Mouse (Mus musculus) testis, adult 2 months (tissue): ENCODE data around the gene Tgfb1. TPM values are rescaled to one million over a fixed set of nuclear protein-coding genes. Genes with fewer than 3 reads are reported as not detected.

Experiments
- H3K27ac ChIP-seq: fragments of 200-500 bp; 2 replicates; pipeline ENCODE4 v1.5.1; 2012; ENCODE audit warnings: low read depth, low read length; ENCODE audit not compliant: control insufficient read depth, insufficient read depth
- H3K27me3 ChIP-seq: fragments of 200-500 bp; 2 replicates; pipeline ENCODE4 v1.6.1; 2012; ENCODE audit warnings: mild to moderate bottlenecking, low read length, moderate library complexity; ENCODE audit not compliant: control insufficient read depth, insufficient read depth
- H3K36me3 ChIP-seq: fragments of 200-500 bp; 2 replicates; pipeline ENCODE4 v1.6.1; 2012; ENCODE audit warnings: mild to moderate bottlenecking, low read length; ENCODE audit not compliant: control insufficient read depth, insufficient read depth
- H3K4me1 ChIP-seq: fragments of 200-500 bp; 2 replicates; pipeline ENCODE4 v1.6.1; 2012; ENCODE audit warnings: low read length; ENCODE audit not compliant: control insufficient read depth, insufficient read depth
- H3K4me3 ChIP-seq: fragments of 200-500 bp; 2 replicates; pipeline ENCODE4 v1.5.1; 2012; ENCODE audit warnings: low read depth, mild to moderate bottlenecking, low read length, moderate library complexity, mixed read lengths; ENCODE audit not compliant: control insufficient read depth
- CTCF ChIP-seq: fragments of 200-500 bp; IDR thresholded peaks from 2 replicates; pipeline ENCODE4 v1.5.1; 2012; ENCODE audit warnings: low read depth, mild to moderate bottlenecking, inconsistent platforms, low read length, moderate library complexity; ENCODE audit not compliant: control insufficient read depth, insufficient read depth, insufficient replicate concordance
- POLR2A ChIP-seq: fragments of 200-500 bp; IDR thresholded peaks from 2 replicates; pipeline ENCODE4 v1.6.1; 2012; ENCODE audit warnings: low read depth, mild to moderate bottlenecking, inconsistent platforms, low read length, moderate library complexity; ENCODE audit not compliant: control insufficient read depth
- polyA plus RNA-seq: library from polyadenylated mRNA; depleted of rRNA; stranded (reverse); fragments of >200 nt; gene quantifications from 2 replicates; pipeline ENCODE4 v1.2.3, GENCODE M21; 2012

The Tgfb1 gene
- polyA plus RNA-seq, 1 experiment: 6.8 TPM

DNA sequence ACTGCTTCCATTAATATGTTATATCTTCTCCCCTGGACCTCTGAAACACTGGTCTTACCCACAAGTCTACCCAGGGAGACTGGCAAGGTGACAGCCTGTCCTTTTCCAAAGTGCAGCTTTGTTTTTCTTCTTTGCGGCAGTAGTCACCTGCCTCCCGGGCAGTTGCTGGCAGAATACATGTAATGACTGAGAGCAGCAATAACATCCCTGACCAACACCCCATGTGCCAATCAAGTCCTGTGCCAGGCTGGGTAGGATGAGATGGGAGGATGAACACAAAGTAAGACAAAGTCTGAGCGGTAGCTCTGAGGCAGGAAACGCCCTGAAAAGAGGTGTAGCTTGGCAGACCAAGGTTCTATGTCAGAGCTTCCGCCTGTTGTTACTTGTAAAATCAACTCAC lies 41.0 kb downstream of the Tgfb1 start:
- TF ChIP-seq CTCF (no peak), POLR2A (no peak)
- H3K36me3 ChIP-seq: peaks cover 16% of the 10 kb centered on the region
- no peaks in the 10 kb centered on the region for H3K27me3 ChIP-seq
- H3K4me1 ChIP-seq: no peaks in the 10 kb centered on the region
- H3K27ac ChIP-seq: no peak overlapping the region
- no peak overlapping the region for H3K4me3 ChIP-seq

DNA sequence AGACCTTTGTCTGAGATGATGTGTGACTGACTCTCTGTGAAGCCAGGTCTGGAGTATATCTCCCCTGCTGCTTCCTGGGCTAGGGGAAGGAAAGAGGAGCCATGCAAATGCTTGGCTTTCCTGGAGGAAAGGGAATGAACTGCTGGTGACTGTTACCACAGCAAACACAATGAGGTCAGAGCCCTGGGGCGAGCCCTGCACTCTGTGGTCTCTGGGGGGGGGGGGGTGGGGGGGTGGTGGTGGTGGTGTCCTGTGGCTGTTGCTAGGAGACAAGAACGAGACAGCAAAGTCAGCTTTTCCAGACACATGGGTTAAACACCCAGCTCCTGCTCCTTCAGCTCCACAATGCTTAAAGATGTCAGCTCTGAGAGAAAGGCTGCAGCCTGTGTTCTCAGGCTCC lies 42.6 kb downstream of the Tgfb1 start:
- Histone ChIP-seq H3K27ac (no peak overlapping the region), H3K4me1 (no peaks in the 10 kb centered on the region), H3K4me3 (no peak overlapping the region), H3K36me3 (peaks cover 20% of the 10 kb centered on the region), H3K27me3 (no peaks in the 10 kb centered on the region)
- TF ChIP-seq CTCF (no peak), POLR2A (no peak)

DNA sequence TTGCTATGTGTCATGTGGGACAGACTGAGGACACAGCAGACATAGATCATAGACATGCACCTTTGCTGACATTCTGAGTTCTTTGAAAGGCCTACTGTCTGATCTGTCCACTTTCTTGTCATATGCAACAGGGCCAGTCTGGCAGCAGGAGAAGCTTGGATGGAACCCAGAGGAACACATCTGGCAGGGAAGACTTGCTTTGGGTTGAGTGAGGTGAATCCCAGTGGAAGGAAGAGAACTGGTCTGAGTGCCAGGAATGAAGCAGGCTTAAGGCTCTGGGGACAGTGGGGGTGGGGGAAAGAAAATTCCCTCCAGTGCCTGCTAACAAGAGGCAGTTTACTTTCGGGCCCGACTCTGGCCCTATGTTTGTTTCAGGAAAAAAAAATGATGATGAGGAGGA lies 43.1 kb downstream of the Tgfb1 start:
- Histone ChIP-seq H3K4me1 (no peaks in the 10 kb centered on the region), H3K27me3 (no peaks in the 10 kb centered on the region), H3K27ac (no peak overlapping the region), H3K36me3 (peaks cover 20% of the 10 kb centered on the region), H3K4me3 (no peak overlapping the region)
- no peak for TF ChIP-seq POLR2A
- no peak for TF ChIP-seq CTCF

DNA sequence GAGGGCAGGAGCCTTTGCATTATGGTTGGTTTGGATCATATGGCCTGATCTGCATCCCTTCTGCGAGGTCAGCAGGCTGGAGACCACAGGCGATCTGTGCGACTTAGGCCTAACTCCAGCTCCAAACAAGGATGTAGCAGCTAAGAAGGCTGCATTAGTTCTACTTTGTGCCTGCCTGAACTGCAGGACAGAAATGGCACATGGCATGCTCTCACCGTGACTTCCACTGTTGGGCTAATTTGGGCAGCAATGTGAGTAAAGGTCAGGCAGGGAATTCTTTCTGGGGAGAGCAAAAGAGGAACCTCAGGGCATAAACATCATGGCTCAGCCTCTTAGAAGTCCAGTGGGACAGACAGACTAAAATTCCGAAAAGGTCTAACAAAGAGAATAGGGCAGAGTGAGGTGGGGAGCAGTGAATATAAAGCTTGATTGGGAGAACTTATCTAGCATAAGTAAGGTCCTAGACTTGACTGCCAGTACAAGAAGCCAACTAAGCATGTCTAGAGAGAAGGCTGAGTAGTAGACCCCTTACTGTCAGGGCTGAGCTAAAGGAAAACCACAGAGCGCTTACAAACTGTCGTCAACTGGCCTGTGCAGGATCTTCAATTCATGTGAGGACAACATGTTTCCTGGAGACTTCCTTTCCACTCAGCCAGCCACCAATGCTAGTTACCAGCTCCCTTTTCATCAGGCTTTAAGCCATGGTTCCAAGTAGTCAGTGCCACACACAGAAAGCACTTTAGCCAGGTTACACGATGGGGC lies 44.7 kb downstream of the Tgfb1 start:
- H3K27ac ChIP-seq: no peak overlapping the region
- no peaks in the 10 kb centered on the region for H3K27me3 ChIP-seq
- no peak overlapping the region for H3K4me3 ChIP-seq
- no peak for TF ChIP-seq CTCF
- no peaks in the 10 kb centered on the region for H3K4me1 ChIP-seq
- H3K36me3 ChIP-seq: peaks cover 16% of the 10 kb centered on the region

DNA sequence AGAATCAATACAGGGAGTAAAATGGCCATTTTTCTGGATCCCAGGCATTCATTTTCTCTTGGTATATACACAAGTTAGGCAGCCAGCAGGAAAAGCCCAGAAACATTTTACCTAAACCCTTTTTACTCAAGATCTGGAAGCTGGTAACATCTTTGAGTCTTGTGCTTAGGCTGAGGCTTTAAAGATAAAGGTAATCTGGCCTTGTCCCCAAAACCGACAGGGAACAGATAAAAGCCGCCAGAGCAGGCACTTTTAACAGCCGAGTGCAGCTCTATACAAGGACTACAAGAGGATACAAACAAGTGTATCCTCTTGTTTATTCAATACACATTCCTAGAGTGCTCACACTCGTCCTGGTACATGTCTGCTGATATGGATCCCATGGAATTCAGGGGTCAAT lies 48.2 kb downstream of the Tgfb1 start:
- TF ChIP-seq POLR2A (no peak), CTCF (no peak)
- H3K4me3 ChIP-seq: no peak overlapping the region
- no peaks in the 10 kb centered on the region for H3K4me1 ChIP-seq

DNA sequence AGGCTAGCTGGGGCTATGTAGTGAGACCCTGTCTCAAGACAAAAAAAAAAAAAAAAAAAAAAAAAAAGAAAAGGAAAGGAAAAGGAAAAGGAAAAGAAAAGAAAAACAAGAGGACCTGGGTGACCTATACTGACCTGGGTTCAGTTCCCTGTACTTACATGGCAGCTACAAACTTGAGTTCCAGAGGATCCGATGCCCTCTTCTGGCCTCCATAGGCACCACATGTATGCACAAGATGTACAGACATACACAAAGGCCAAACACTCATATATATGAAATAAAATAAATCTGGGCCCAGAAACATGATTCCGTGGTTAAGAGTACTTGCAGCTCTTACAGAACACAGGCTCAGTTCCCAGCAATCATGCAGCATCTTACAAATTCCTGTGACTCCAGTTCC lies 50.1 kb downstream of the Tgfb1 start:
- peaks cover 10% of the 10 kb centered on the region for H3K36me3 ChIP-seq
- no peak overlapping the region for H3K27ac ChIP-seq
- no peak overlapping the region for H3K4me3 ChIP-seq
- no peaks in the 10 kb centered on the region; the same call in 1 of the 2 replicates for H3K4me1 ChIP-seq
- TF ChIP-seq CTCF (no peak), POLR2A (no peak)
- H3K27me3 ChIP-seq: no peaks in the 10 kb centered on the region

More for the DNA sequence above, 48.2 kb downstream of the Tgfb1 start:
- Histone ChIP-seq H3K27ac (no peak overlapping the region), H3K36me3 (peaks cover 10% of the 10 kb centered on the region), H3K27me3 (no peaks in the 10 kb centered on the region)

DNA sequence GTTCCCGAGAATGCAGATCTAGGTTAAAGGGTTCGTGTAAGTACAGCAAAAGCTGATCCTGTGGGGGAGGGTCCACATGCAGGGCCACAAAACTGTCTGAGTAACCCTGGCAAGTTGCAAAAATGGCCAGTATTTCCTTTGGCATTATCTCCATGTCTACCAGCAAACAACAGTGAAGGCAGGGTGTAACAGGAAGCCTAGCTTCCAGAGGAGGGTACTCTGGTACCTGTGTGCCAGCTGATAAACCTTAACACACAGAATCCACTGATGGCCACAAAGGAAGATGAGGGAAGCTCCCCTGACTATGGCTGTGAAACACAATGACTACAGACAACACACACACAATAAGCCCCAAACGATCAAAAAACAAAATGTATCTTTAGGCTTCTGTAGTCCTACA lies 51.5 kb downstream of the Tgfb1 start:
- H3K27me3 ChIP-seq: no peaks in the 10 kb centered on the region
- no peak overlapping the region for H3K4me3 ChIP-seq
- H3K36me3 ChIP-seq: peaks cover 6% of the 10 kb centered on the region
- TF ChIP-seq CTCF: no peak
- no peak for TF ChIP-seq POLR2A
- no peak overlapping the region for H3K27ac ChIP-seq
- no peaks in the 10 kb centered on the region; the same call in 1 of the 2 replicates for H3K4me1 ChIP-seq

DNA sequence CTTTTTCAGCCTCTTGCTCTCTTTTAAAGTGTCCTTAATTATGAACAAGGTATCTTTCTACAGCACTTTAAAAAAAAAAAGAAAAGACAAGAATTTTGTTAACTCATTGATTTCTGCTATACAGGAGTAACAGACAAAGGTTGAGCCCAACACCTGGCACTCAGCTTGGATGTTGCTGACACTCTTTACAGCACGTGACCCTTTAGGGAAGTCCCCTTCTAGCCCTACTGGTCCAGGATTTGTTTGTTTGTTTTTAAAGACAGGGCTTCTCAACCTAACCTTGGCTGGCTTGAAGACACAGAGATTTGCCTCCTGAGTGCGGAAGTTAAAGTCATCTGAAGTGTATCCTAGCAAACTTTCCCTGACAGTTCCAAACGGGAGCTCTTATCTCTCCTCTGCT lies 60.0 kb downstream of the Tgfb1 start:
- no peak for TF ChIP-seq POLR2A
- no peak for TF ChIP-seq CTCF
- Histone ChIP-seq H3K36me3 (peaks cover 12% of the 10 kb centered on the region), H3K4me3 (no peak overlapping the region), H3K4me1 (no peaks in the 10 kb centered on the region; the same call in 1 of the 2 replicates), H3K27ac (no peak overlapping the region), H3K27me3 (no peaks in the 10 kb centered on the region)
